ENCODE assay signal across 14 mouse cellular contexts in genomic region chr13:94095202-94095601, GRCm38 (mm10). TPM values are rescaled to one million over a fixed set of nuclear protein-coding genes. Genes with fewer than 3 reads are reported as not detected.
"Had no signal": no experiment of that assay in that cellular context is flagged by ENCODE, and none has a peak within 500 bp of the region (broad histone marks: within the 10 kb centered on the region; RNA-seq: fewer than 3 reads in every experiment).

No protein-coding gene starts in this region.

- H3K27me3 ChIP-seq: midbrain, embryonic 13.5 days; midbrain, embryonic 15.5 days had no signal

- H3K27ac ChIP-seq: midbrain, embryonic 13.5 days; midbrain, embryonic 15.5 days; neural tube, embryonic 12.5 days had no signal

- H3K4me1 ChIP-seq: midbrain, embryonic 13.5 days; midbrain, embryonic 15.5 days had no signal

- H3K4me2 ChIP-seq: lung, embryonic 14.5 days; midbrain, embryonic 11.5 days; midbrain, embryonic 13.5 days; midbrain, embryonic 15.5 days; neural tube, embryonic 12.5 days had no signal

- H3K9me3 ChIP-seq: megakaryocyte, embryonic 14.5 days; midbrain, embryonic 13.5 days; midbrain, embryonic 15.5 days; neural tube, embryonic 12.5 days had no signal

- H3K36me3 ChIP-seq: midbrain, embryonic 13.5 days; midbrain, embryonic 15.5 days; neural tube, embryonic 12.5 days had no signal

- H3K4me3 ChIP-seq: megakaryocyte, embryonic 14.5 days; midbrain, embryonic 13.5 days; midbrain, embryonic 15.5 days; neural tube, embryonic 12.5 days had no signal

- ATAC-seq: midbrain, embryonic 13.5 days; midbrain, embryonic 15.5 days had no signal

- DNase-seq: lung, adult 18-20 months; lung, embryonic 14.5 days; lung, postnatal 10 days; right cerebral cortex, postnatal 14 days; spleen, adult 18-20 months; thymus, adult 18-20 months; thymus, postnatal 14 days; thymus, postnatal 36 days had no signal

- H3K9ac ChIP-seq: lung, embryonic 14.5 days; midbrain, embryonic 13.5 days; midbrain, embryonic 15.5 days; neural tube, embryonic 12.5 days had no signal

RNA-seq across cellular contexts. Expression of gene Lhfpl2, which starts 37.6 kb away (rescaled TPM):
- total RNA-seq: monocyte, adult 5-6 weeks had no signal
